Mouse (Mus musculus): ENCODE measurements around the gene Cfap161.

The Cfap161 gene

DNA sequence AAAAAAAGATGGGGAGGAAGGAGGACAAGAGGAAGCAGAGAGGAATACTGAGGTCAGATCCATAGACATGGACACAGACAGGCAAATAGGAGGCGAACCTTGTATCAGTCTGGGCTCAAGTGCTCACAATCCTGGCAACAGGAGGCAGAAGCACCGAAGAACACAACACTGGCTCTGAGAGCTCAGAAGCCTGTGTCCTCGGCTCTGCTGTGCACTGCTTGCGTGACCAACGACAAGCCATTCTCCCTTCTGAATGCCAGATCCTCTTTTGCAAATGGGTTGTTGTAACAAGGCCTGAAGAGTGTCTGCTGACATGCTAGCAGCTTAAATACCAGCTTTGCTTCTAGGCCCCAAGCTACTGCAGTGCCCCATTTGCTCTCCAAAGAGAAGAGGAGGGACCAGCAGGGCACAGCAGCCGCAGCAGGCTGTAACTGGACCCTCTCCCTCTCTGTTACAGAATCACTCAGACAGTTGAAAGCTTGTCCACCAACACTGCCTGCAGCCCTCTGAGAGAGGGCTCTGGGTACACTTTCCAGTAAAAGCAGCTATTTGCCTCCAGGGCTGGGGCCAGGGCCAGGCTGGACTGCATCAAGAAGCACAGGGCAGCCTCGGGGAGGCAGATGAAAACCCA, 54.9 kb downstream of the Cfap161 start:
- no peak for DNase-seq (ENCODE audit: low spot score in 2 of 2)

GRCm38 (mm10) chr7:83738623-83739462, 55.8 kb downstream of the Cfap161 start:
- DNase-seq (ENCODE audit: low spot score in 2 of 2), result no peak

GRCm38 (mm10) chr7:83737914-83738490, 56.7 kb downstream of the Cfap161 start:
- DNase-seq (ENCODE audit: low spot score in 2 of 2), result no peak

GRCm38 (mm10) chr7:83736341-83737115, 58.2 kb downstream of the Cfap161 start:
- DNase-seq (ENCODE audit: low spot score in 2 of 2), result no peak

DNA sequence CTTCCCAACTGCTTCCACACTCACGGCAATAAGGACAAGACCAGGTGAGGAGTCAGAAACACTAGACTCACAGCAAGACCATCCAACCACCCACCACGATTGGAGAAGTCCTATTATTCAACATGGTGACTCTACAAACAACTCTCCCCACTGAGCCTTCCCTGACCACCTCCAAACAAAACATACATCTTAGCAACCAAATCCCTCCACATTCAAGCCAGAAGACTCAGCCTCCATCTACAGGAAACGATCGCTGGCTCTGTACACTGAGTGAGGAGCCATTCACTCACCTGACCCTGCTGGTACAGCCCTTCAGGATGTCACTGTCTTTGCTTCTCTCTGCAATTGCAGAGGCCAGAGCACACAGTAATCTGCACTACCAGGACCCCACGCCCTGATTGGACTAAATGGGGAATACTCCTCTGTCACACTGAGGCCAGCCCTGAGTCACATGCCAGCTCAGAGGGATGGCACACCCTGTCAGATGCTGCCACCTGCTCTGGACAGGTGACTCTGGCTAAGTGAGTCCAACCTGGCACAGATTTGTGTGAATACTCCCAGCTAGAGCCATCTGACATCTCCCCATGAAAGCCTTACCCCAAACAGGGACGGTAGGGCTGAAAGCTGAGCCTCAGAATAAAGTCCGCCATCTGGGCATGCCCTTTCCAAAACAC, 59.4 kb downstream of the Cfap161 start:
- DNase-seq (ENCODE audit: low spot score in 2 of 2), result no peak

DNA sequence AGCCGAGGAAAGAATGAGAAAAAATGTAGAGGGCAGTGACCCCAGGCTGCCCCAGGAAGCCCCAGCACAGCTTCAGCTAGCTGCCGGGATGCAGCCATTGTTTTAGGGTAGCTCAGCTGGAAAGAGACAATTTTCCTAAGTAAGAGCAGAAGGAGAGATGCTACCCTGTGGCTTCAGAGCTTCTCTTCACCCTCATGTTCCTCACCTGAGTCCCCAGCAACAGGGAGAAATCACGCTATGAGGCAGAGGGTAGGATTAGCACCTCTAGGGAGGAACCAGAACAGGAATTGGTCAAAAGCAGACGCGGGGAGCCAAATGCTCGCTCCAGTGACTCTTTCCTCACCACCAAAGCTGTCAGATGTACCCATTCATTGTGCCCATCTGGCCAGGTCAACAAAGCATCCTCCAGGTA, 60.0 kb downstream of the Cfap161 start:
- DNase-seq (ENCODE audit: low spot score in 2 of 2), result no peak

- no peak for DNase-seq (ENCODE audit: low spot score in 2 of 2)
These were observed 60.4 kb downstream of the Cfap161 start for GRCm38 (mm10) chr7:83734246-83734645.

DNA sequence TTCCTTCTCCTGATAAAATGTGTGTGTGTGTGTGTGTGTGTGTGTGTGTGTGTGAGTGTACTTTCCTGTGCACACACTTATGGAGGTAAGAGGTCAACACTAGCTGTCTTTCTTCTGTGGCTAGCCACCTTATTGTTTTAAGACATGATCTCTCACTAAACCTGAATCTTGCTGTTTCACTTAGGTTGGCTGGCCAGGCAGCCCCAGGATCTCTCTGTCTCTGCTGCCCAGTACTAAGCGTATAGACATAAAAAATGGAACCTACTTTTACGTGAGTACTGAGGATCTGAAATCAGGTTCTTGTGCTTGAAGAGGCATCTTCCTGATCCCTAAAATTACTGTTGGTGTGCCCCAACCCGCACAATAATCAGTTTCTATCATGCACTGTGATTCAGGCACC, 61.9 kb downstream of the Cfap161 start:
- no peak for DNase-seq (ENCODE audit: low spot score in 2 of 2)

GRCm38 (mm10) chr7:83731961-83732666, 62.6 kb downstream of the Cfap161 start:
- DNase-seq (ENCODE audit: low spot score in 2 of 2), result no peak

- DNase-seq (ENCODE audit: low spot score in 2 of 2), result no peak
These were observed 63.4 kb downstream of the Cfap161 start for GRCm38 (mm10) chr7:83731297-83731696.

GRCm38 (mm10) chr7:83726936-83727632, 67.6 kb downstream of the Cfap161 start:
- DNase-seq (ENCODE audit: low spot score in 2 of 2), result no peak

DNA sequence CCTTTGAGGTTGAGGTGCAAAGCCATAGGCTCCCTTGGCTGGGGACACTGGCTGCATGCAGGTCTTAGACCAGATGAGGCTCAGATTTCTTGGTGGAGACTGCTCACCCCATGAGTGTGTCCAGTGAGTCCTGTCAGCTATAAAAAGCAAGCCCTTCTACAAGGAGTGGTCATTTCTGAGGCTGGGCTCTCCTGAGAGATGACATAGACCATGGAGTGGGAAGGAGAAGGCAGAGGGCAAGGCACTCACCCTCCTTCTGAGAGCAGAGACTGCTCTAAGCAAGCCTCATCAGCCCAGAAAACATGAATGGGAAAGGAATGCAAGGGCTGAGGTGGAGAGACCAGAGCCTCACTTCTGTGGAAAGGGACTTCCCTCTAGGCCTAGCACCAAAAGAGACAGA, 68.9 kb downstream of the Cfap161 start:
- DNase-seq (ENCODE audit: low spot score in 2 of 2), result no peak

GRCm38 (mm10) chr7:83724541-83724940, 70.1 kb downstream of the Cfap161 start:
- DNase-seq (ENCODE audit: low spot score in 2 of 2), result no peak
